Mouse (Mus musculus): ENCODE results near the gene Dixdc1.

Dixdc1 gene

GRCm38 (mm10) chr9:50742744-50743143 lies 3.4 kb upstream of the Dixdc1 start:
- no peak for DNase-seq

GRCm38 (mm10) chr9:50742261-50742660 lies 2.9 kb upstream of the Dixdc1 start:
- no peak for DNase-seq

GRCm38 (mm10) chr9:50740867-50741784 lies 1.8 kb upstream of the Dixdc1 start:
- no peak for DNase-seq

- DNase-seq, result peak; percentile 80 to 81
These were observed 4.3 kb downstream of the Dixdc1 start for GRCm38 (mm10) chr9:50734989-50735388.

GRCm38 (mm10) chr9:50732560-50732959 lies 6.8 kb downstream of the Dixdc1 start:
- DNase-seq, result no peak

- no peak for DNase-seq
These were observed 9.7 kb downstream of the Dixdc1 start for GRCm38 (mm10) chr9:50729600-50729999.

- DNase-seq, result peak; percentile 85
These were observed 11.2 kb downstream of the Dixdc1 start for GRCm38 (mm10) chr9:50727925-50728651.

- peak; percentile 60 to 75 for DNase-seq
These were observed 12.0 kb downstream of the Dixdc1 start for GRCm38 (mm10) chr9:50727171-50727924.

- DNase-seq, result peak; percentile 61 to 64
These were observed 13.3 kb downstream of the Dixdc1 start for GRCm38 (mm10) chr9:50725921-50726590.

- DNase-seq, result peak; percentile 44 to 45
These were observed 14.5 kb downstream of the Dixdc1 start for GRCm38 (mm10) chr9:50724661-50725330.

- DNase-seq, result peak; percentile 28 to 49
These were observed 15.2 kb downstream of the Dixdc1 start for GRCm38 (mm10) chr9:50724147-50724546.

- peak; percentile 95 to 96 for DNase-seq
These were observed 15.9 kb downstream of the Dixdc1 start for GRCm38 (mm10) chr9:50723406-50723805.

GRCm38 (mm10) chr9:50722451-50722911 lies 16.8 kb downstream of the Dixdc1 start:
- peak; percentile 81 to 82 for DNase-seq

GRCm38 (mm10) chr9:50721061-50721460 lies 18.3 kb downstream of the Dixdc1 start:
- no peak for DNase-seq

GRCm38 (mm10) chr9:50718878-50719277 lies 20.4 kb downstream of the Dixdc1 start:
- DNase-seq, result no peak

GRCm38 (mm10) chr9:50714188-50714587 lies 25.1 kb downstream of the Dixdc1 start:
- no peak for DNase-seq

- DNase-seq, result no peak
These were observed 28.0 kb downstream of the Dixdc1 start for GRCm38 (mm10) chr9:50711337-50711736.

GRCm38 (mm10) chr9:50709108-50709507 lies 30.2 kb downstream of the Dixdc1 start:
- peak; percentile 75 to 79 for DNase-seq

GRCm38 (mm10) chr9:50704907-50705306 lies 34.4 kb downstream of the Dixdc1 start:
- DNase-seq, result no peak

- DNase-seq, result peak; percentile 58 to 68
These were observed 38.2 kb downstream of the Dixdc1 start for GRCm38 (mm10) chr9:50700921-50701691.
